Mouse (Mus musculus) kidney, postnatal 14 days (tissue): ENCODE results near the gene Rilp.
"Not testable (repeated sequence)": the region's sequence is repeated elsewhere in the genome, so short reads cannot be mapped to it uniquely, and the experiment has no call there.

Experiments
- DNase-seq: peaks from one replicate; pipeline ENCODE4 v3.0.0; 2022; ENCODE audit warnings: mixed read lengths

Gene Rilp

DNA sequence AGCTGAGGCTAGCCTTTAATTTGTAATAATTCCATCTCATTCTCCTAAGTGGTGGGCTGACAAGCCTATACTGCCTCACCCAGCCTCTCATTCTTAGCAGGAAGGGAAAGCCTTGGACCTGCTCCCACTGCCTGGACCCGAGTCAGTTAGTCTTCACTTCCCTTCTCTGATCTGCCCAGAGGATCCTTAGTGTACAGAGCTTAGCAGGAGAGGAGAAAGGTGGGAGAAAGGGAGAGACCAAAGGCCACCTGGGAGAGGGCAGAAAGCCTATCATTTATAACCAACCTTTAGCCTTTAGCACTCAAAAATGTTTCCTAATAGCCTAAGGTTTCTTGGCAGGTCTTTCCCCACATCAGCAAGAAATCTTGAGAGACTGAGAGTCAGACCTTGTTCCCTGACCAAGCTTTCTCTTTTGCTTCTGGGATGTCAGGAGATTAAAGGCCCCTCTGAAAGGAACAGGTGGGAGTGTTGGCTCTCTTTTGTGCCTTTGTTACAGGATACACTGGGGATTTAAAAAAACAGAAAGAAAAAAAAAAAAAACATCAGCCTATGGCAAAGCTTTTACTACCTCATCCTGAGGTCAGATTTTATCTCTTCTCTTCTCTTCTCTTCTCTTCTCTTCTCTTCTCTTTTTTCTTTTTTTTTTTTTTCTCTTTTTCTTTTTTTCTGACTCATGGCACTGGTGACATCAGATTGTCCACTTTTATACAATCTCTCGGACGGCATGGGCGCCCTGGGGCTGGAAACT is 24.6 kb downstream of the Rilp start:
- DNase-seq = peak; percentile 56

DNA sequence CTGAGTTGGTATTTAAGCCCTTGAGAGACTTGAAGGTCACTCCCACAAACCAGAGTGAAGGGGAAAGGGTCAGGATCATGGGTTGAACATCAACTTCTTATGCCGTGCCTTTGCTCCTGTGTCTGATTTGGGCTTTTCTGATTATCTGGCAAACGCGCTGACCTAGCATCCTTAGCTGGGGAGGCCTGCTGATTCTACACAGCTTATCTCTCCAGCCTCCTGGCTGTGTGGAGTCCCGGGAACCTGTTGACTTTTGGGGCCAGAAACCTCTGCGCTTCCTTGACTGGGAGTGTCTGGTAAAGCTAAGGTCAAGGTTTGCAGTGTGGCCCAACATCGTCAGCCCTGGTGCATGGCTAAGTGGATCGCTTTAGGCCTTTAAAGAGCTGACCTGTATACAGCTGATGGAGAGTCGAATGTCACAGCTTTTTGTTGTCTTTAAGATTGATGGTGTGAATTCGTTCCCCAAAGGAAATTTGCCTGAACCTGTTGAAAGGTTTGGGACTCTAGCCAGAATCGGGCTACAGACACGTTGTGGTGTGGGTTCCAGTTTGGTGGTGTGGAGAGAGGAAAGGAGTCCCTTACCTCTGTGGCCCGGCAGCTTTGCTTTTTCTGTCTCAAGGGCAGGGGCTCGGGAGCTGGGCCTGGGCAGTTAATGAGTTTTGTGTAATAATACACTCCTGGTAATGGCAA is 25.4 kb downstream of the Rilp start:
- peak; percentile 62 for DNase-seq

DNA sequence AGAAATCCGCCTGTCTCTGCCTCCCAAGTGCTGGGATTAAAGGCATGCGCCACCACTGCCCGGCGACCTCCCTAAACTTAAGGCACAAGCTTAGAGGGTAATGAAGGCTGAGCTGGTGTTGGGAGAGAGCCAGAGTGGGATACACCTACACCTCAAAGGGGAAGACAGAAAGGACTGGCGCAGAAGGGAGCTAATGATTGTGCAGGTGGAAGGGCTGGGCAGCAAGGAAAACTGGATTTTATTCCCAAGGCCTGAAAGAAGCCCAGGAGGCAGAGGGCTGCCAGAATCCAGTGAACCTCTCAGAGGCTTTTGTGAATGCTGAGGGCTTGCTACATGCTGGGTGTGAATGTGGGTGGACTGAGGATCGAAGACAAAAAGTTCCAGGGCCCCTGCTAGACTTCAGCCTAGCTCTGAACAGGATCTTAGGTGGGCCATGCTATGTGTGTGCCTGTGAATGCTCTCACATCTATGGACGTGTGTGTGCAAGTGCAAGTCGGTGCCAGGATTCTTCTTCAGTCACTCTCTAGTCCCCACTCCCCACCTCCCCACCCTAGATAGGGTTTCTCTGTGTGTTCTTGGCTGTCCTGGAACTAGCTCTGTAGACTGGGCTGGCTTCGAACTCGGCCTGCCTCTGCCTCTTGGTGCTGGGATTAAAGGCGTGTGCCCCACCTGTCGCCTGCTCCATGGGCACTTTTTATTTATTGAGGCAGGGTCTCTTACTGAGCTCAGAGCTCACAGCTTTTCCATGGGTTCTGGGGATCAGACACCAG is 26.5 kb downstream of the Rilp start:
- no peak for DNase-seq

- DNase-seq = no peak
Observed at GRCm38 (mm10) chr11:75537025-75537414, 27.1 kb downstream of the Rilp start.

GRCm38 (mm10) chr11:75537491-75538183 is 27.7 kb downstream of the Rilp start:
- peak; percentile 54 for DNase-seq

DNA sequence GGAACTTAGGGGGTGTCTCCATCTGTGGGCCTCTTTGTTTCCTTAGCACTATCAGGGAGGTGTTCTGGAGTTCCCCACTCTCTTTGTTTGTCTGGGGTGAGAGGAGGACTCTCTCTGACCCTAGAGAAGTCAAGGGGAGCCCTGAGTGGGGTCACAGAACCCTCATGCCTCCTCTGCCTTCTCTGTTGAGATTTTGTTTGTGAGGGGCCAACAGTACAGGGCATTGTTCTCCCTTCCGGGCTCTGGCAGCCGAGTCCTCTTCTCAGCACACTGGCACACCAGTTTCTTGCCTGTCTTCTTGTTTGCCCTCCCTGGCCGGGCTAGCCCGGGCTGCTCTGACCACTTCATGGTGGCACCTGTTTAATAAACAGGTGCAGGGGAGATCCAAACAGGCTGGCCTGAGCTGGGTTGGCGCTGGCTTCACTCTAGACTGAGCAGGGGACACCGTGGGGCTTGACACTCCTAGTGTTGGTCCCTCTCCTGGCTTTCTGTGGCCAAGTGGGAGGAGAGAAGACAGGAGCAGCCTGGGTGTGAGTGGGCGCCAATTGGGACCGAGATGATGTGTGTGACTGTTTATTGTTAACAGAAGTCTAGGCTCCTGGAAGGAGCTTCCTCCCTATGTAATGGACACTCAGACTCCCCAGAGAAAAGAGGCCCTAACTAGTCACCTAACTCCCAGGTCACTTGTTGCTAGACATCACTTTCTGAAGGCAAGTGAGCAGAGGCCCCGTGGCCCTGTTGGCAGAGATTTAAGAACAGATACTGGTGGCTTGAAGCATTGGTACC is 28.5 kb downstream of the Rilp start:
- no peak for DNase-seq

DNA sequence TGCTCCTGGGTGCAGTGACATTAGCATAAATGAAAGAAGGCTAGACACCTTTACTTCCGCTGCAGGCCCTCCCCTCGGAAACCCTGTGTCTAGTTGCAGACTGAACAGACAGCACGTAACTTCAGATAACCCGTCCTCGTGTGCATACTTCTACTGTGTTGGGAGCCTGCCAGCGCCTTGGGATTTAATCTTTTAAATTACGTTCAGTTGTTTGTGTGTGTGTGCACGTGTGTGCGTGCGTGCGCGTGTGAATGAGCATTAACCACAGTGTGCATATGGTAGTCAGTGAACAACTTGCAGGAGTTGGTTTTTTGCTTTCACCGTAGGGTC is 29.0 kb downstream of the Rilp start:
- no peak for DNase-seq

DNA sequence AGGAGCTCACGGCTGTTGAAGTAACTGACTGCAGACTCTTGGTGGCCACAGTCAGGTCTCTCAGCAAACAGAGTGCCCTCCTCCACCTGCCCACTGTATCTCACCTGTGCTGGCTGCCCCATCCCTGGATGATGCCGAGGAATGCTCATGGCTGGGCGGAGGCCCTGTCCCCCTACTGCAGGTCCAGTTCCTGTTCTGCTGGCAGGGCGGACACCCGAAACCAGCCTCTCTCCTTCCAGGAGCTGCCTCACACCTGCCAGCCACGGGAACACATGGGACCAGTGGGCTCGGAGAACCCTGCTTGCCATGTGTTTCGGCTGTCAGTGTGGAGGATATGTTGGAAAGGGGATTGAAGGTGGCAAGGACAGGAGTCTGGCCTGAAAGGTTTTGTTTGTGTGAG is 30.3 kb downstream of the Rilp start:
- DNase-seq = no peak

GRCm38 (mm10) chr11:75540710-75541581 is 31.1 kb downstream of the Rilp start:
- peak; percentile 42 for DNase-seq

DNA sequence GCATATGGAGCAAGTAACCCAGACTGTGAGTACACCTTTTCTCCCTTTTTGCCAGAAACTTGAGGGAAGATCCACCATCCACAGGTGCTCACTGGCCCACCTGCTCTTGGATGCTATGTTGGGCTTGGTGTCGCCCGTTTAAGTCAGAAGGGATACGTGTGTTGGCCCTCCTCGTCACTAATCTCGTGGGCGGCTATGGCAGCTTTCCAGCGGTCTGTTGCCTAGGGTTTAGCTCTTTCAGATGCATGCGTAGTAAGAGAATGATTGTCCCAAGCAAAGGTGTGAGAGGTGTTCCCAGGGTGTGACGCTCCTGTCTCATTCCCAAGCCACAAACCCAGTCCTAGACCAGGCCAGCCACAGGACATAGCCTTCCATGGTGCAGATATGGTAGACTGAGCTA is 34.8 kb downstream of the Rilp start:
- DNase-seq = no peak

DNA sequence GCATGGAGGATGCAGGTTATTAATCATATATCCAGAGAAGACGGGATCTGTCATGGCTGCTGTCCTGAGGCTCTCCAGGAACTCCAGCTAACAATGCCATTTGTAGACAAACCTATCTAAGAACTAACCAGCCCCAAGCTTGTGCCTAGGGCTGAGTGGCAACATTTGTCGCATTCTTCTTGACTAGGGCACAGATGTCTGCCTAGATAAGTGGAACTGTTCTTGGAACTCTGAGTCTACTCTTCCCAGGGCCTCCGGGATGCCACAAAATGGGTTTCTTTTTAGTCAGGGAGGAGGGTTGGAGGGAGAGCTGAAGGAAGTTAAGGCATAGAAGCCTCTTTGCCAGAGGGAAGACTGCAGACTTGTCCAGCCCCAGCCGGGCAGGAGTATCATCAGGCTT is 36.2 kb downstream of the Rilp start:
- DNase-seq = no peak

DNA sequence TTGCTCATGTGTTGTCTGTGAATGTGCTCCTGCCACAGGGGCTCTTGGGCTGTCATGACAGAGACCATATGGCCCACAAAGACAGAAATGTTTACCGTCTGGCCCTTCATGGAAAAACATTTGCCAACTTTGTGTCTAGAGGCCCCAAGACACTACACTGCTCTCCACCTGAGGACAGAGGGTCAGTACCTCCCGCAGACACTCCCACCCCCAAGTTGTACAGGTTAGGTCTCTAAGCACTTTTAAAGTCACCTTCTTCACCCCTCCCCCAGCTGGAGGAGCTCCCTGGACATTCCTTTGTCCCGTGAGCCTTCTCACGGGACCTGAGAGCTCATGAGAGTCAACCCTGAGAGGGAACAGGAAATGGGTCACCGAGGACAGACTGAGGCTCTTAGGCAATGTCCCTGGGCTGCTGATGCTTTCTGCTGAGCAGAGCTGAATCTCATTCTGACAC is 39.8 kb downstream of the Rilp start:
- peak; percentile 54 for DNase-seq

DNA sequence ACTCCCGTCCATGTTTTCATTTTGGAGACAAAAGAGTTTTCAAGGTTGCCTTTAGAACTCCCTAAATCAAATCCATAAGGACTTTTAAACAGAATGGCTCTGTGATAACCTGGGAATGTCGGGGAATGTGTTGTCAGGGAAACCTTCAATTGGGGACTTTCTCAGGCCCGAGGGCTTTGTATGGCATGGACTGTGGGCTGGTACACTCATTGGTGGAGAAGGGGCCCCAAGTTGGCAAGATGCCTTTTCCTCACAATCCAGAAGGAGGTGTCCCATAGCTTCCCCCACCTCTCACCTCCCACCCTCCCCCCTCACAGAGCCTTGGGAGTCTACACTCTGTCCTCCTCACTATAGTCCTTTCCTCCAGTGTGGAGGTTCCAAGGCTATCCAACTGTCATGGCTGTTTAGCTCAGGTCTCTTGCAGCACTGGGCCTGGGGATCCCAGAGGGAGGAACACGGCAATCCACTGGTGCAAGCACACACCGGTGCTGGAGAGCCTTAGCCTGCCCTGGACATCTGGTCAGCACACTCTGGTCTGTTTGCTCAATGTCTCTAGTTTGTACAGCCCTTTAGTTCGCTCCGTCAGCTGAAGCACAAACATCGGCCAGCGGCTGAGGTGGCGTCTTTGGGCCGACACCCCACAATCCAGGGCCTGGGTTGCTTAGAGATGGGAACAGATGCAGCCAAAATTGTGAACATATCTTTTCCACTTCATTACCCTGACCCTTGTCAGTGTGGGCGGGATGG is 40.5 kb downstream of the Rilp start:
- DNase-seq = no peak

- peak; percentile 61 for DNase-seq
Observed at GRCm38 (mm10) chr11:75551321-75551720, 41.4 kb downstream of the Rilp start.

DNA sequence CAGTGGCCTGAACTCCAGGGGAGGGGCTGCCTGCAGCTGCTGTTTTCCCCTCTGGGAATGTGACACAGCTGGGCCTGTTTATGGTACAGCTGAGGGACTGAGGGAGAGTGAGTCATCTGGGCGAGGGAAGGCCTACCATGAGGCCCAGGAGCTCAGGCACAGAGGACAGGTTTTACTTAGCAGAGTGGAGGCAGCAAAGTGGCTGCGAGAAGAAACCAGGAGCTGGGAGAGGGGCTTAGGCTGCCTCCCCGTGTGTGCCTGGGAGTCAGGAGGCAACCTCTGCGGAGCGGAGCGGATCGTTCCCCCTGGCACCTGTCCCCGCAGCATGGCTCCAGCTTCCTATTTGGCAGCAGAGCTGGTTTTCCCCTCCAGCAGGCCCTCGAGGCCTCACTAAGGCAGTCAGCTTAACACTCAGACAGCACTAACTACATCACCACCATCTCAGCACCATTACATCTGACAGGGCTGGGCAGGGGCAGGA is 42.1 kb downstream of the Rilp start:
- DNase-seq = peak; percentile 49

- DNase-seq = no peak
Observed at GRCm38 (mm10) chr11:75552906-75553482, 43.1 kb downstream of the Rilp start.

GRCm38 (mm10) chr11:75556006-75556405 is 46.1 kb downstream of the Rilp start:
- not testable (repeated sequence) for DNase-seq

- no peak for DNase-seq
Observed at GRCm38 (mm10) chr11:75557142-75557541, 47.2 kb downstream of the Rilp start.

DNA sequence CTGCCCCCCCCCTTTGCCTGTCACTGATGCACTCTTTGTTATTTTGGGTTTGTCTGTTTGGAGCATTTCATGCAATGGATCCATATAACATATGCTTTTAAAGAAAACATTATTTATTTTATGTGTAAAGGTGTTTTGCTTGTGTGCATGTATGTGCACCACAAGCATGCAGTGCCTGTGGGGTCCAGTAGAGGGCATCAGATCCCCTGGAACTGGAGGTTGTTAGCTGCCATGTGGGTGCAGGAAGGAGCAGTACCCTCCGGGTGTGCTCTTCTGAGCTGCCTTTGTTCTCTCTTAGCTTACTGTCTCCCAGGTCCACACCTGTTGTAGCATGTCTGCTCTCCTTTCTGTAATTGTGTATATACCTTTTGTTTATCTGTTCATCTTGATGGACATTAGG is 48.2 kb downstream of the Rilp start:
- no peak for DNase-seq
